Mouse (Mus musculus): ENCODE data around the gene Srrm3.

Srrm3 gene

GRCm38 (mm10) chr5:135870505-135870904, 63.8 kb downstream of the Srrm3 start:
- no peak for DNase-seq

- DNase-seq: no peak
Observed at GRCm38 (mm10) chr5:135872996-135873395, 66.3 kb downstream of the Srrm3 start.

GRCm38 (mm10) chr5:135873753-135874152, 67.1 kb downstream of the Srrm3 start:
- DNase-seq: no peak

- DNase-seq: peak; percentile 57 to 81
Observed at GRCm38 (mm10) chr5:135877180-135877579, 70.5 kb downstream of the Srrm3 start.

- peak; percentile 63 to 76 for DNase-seq
Observed at GRCm38 (mm10) chr5:135877831-135878231, 71.1 kb downstream of the Srrm3 start.

GRCm38 (mm10) chr5:135879449-135880158, 72.9 kb downstream of the Srrm3 start:
- DNase-seq: peak; percentile 40 to 53

GRCm38 (mm10) chr5:135884641-135885040, 78.0 kb downstream of the Srrm3 start:
- DNase-seq: no peak

GRCm38 (mm10) chr5:135887675-135888102, 81.0 kb downstream of the Srrm3 start, which contains the start of gene Hspb1:
TSS of gene Hspb1 (plus strand) at chr5:135887919.
- DNase-seq: peak in 1 of 2 experiments; percentile 38

- no peak for DNase-seq
Observed at GRCm38 (mm10) chr5:135888405-135889215, 81.9 kb downstream of the Srrm3 start.

- no peak for DNase-seq
Observed at GRCm38 (mm10) chr5:135890323-135890722, 83.6 kb downstream of the Srrm3 start.

GRCm38 (mm10) chr5:135890920-135891319, 84.2 kb downstream of the Srrm3 start:
- no peak for DNase-seq

- no peak for DNase-seq
Observed at GRCm38 (mm10) chr5:135892589-135893351, 86.1 kb downstream of the Srrm3 start.

- DNase-seq: no peak
Observed at GRCm38 (mm10) chr5:135894958-135895357, 88.3 kb downstream of the Srrm3 start.

GRCm38 (mm10) chr5:135898028-135898427, 91.3 kb downstream of the Srrm3 start:
- DNase-seq: peak; percentile 53 to 76

GRCm38 (mm10) chr5:135898995-135899394, 92.3 kb downstream of the Srrm3 start:
- no peak for DNase-seq

GRCm38 (mm10) chr5:135899833-135900232, 93.1 kb downstream of the Srrm3 start:
- DNase-seq: no peak

- no peak for DNase-seq
Observed at GRCm38 (mm10) chr5:135900701-135901100, 94.0 kb downstream of the Srrm3 start.

- DNase-seq: peak in 1 of 2 experiments; percentile 52
Observed at GRCm38 (mm10) chr5:135901354-135902095, 94.8 kb downstream of the Srrm3 start.

GRCm38 (mm10) chr5:135903058-135903457, 96.4 kb downstream of the Srrm3 start:
- no peak for DNase-seq

- DNase-seq: peak; percentile 98 to 99
Observed at GRCm38 (mm10) chr5:135903551-135904151, 97.0 kb downstream of the Srrm3 start.

- no peak for DNase-seq
Observed at GRCm38 (mm10) chr5:135904259-135904658, 97.6 kb downstream of the Srrm3 start.

Data from cerebellum, postnatal 25 days (tissue).